Mouse (Mus musculus) lung, adult 2 months (tissue): ENCODE measurements at regions not wholly inside any gene's neighbourhood (a gene's known extent, or its start where the extent isn't known, plus 50 kb on each side); places are given as distances from the start of the nearest gene placed in this dataset.

Experiments used
- CTCF ChIP-seq: fragments of 200-500 bp; IDR thresholded peaks from 2 replicates; pipeline ENCODE4 v1.5.1; 2011; ENCODE audit warnings: mild to moderate bottlenecking, low read length, control low read depth; ENCODE audit not compliant: insufficient read depth
- POLR2A ChIP-seq: fragments of 200-500 bp; IDR thresholded peaks from 2 replicates; pipeline ENCODE4 v1.6.1; 2011; ENCODE audit warnings: low read depth, mild to moderate bottlenecking, control low read depth, low read length, borderline replicate concordance; ENCODE audit errors: extremely low read depth

DNA sequence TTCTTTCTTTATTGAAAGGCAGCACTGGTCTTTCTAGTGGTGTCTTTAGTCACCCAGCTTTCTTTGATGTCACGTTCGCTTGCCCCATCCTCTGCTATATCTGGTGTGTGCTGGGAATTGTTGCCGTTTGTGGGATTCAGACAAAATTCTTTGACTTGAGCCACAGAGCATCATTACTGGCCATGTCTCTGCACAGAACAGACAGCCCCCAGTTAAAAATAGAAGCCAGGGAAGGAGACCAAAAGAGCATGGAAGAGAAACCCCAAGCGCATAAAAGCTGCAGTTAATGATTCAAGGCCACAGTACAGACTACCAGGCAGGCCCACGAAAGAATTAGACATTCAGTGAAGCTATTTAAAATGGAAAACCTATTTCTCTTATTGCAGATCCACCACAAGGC, 133.7 kb upstream of the Mad2l1 start:
- TF ChIP-seq CTCF = no peak
- TF ChIP-seq POLR2A = no peak
